Comparison of ENCODE assay signal across 27 mouse cellular contexts in the genomic region with DNA sequence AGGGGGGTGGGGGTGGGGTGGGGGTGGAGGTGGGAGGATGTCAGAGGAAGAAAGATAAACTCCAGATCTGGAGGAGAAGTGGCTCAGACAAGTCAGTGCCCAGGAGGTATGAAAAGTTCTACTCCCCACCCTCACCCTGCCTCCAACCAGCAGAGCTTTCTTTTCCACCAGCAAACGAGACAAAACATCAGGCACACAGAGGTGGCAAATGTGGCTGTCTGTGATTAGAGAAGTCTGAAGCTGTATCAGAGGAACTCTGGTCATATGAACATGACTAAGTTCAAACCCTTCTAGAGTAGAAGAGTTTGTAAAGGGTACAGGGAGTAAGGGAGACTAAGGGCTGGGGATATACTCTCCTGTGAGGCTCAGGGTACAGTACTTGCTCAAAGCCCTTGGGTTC.
"Had no signal": no experiment of that assay in that cellular context is flagged by ENCODE, and none has a peak within 500 bp of the region (broad histone marks: within the 10 kb centered on the region; RNA-seq: fewer than 3 reads in every experiment).

No protein-coding gene starts in this region.

- H3K4me2 ChIP-seq: heart, embryonic 12.5 days; hindbrain, embryonic 12.5 days; hindbrain, embryonic 14.5 days; limb, embryonic 13.5 days; limb, embryonic 15.5 days; liver, embryonic 13.5 days; liver, embryonic 15.5 days had no signal

- DNase-seq: gastrocnemius, adult 2 months; gastrocnemius, postnatal 10 days; gastrocnemius, postnatal 25 days; heart, adult 2 months; heart, postnatal 10 days; heart, postnatal 4 days; kidney, adult 18-20 months; kidney, adult 8-10 months; kidney, postnatal 14 days; kidney, postnatal 36 days; left cerebral cortex, postnatal 4 days; liver, embryonic 13.5 days; liver, postnatal 0 days had no signal

- H3K27ac ChIP-seq: gastrocnemius, adult 2 months; heart, adult 2 months; heart, embryonic 10.5 days; hindbrain, embryonic 10.5 days; hindbrain, embryonic 12.5 days; hindbrain, embryonic 14.5 days; kidney, postnatal 0 days; layer of hippocampus, adult 2 months; left cerebral cortex, adult 2 months; limb, embryonic 13.5 days; limb, embryonic 15.5 days; liver, embryonic 13.5 days; liver, embryonic 15.5 days had no signal

- H3K9ac ChIP-seq: heart, embryonic 12.5 days; hindbrain, embryonic 12.5 days; hindbrain, embryonic 14.5 days; limb, embryonic 13.5 days; limb, embryonic 15.5 days; liver, embryonic 13.5 days; liver, embryonic 15.5 days; liver, postnatal 0 days had no signal

- H3K9me3 ChIP-seq: heart, embryonic 10.5 days; heart, embryonic 12.5 days; hindbrain, embryonic 10.5 days; hindbrain, embryonic 12.5 days; limb, embryonic 13.5 days; limb, embryonic 15.5 days; liver, embryonic 13.5 days; liver, embryonic 15.5 days had no signal

- H3K36me3 ChIP-seq: heart, embryonic 10.5 days; heart, embryonic 12.5 days; hindbrain, embryonic 10.5 days; hindbrain, embryonic 12.5 days; limb, embryonic 13.5 days; limb, embryonic 15.5 days; liver, embryonic 13.5 days; liver, embryonic 15.5 days had no signal

- H3K27me3 ChIP-seq: hindbrain, embryonic 12.5 days; liver, embryonic 13.5 days had no signal

- ATAC-seq: hindbrain, embryonic 16.5 days; inflammation-experienced regulatory T-cells, adult 6 months; intestine, embryonic 16.5 days; liver, postnatal 0 days had no signal

- H3K4me3 ChIP-seq: gastrocnemius, adult 2 months; heart, adult 2 months; heart, embryonic 10.5 days; heart, embryonic 12.5 days; hindbrain, embryonic 10.5 days; hindbrain, embryonic 12.5 days; layer of hippocampus, adult 2 months; left cerebral cortex, adult 2 months; limb, embryonic 13.5 days; limb, embryonic 15.5 days; liver, embryonic 13.5 days; liver, embryonic 15.5 days had no signal

- H3K4me1 ChIP-seq: liver, embryonic 13.5 days; liver, embryonic 15.5 days had no signal
